Mouse (Mus musculus): Measurements from ENCODE around the gene Traf3.

GRCm38 (mm10) chr12:111283573-111283972, 117.4 kb downstream of the Traf3 start:
- TF ChIP-seq CTCF (IDR thresholded peaks at IDR 0.05) (no peak), POLR2A (IDR thresholded peaks at IDR 0.05; ENCODE audit: insufficient read depth, low read depth, low read length) (no peak), EP300 (IDR thresholded peaks at IDR 0.05; ENCODE audit: insufficient read depth, low read depth, low read length) (no peak)
